Mouse (Mus musculus): Measurements from ENCODE around the gene Ghr. TPM values are rescaled to one million over a fixed set of nuclear protein-coding genes. Genes with fewer than 3 reads are reported as not detected.

The Ghr gene
- polyA plus RNA-seq, 1 experiment from 2014 or later, result 5.9 TPM

DNA sequence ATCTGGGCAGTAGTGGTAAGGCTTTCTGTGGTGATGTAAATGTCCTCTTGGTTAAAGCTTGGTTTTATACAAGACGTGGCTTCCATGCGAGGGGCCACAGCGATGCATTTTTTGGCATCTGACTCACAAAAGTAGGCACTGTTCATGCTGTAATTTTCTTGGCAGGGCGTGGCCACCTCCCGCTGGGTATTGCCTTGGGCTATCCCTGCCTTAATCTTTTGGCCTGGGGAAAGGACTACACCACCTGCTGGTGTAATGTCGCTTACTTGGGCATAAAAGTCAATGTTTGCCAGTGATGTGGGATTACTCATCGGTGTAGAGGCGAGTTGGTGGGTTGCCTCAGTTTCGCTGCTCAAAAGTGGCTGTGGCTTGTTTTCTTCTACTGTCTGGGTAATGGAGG, 263.4 kb downstream of the Ghr start:
- WGBS, result 84% methylated on average over 9 of the region's 9 CpGs
- DNase-seq (ENCODE audit: low spot score), result no peak

DNA sequence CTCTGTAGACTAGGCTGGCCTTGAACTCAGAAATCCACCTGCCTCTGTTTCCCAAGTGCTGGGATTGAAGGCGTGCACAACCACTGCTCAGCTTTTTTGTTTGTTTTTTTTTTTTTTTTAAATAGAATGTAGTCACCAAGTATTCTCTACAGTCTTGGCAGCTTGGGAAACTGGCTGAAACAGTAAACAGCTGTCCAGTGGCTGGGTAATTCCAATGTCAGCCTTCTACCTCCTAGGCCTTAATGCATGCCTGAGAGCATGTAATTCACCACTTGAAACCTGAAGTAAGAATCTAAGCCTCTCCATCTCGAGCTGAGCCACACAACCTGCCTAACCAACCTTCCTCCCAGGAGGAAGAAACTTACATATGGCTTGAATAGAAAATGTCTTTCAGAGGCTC, 266.7 kb downstream of the Ghr start:
- H3K4me3 ChIP-seq (ENCODE audit: low read depth, low read length), result no peak overlapping the region
- no peaks in the 10 kb centered on the region for H3K4me1 ChIP-seq (ENCODE audit: control insufficient read depth, insufficient read depth, low read length)
- no peak for ATAC-seq
- H3K27ac ChIP-seq (ENCODE audit: low read depth, low read length), result no peak overlapping the region
- WGBS, result 84% methylated on average over 2 of the region's 2 CpGs
- no peak overlapping the region for H3K9ac ChIP-seq (ENCODE audit: low read length)
- H3K4me2 ChIP-seq (ENCODE audit: low read length), result no peak overlapping the region
- H3K9me3 ChIP-seq (replicated peaks; ENCODE audit: control insufficient read depth, low read length), result no peaks in the 10 kb centered on the region
- no peaks in the 10 kb centered on the region for H3K27me3 ChIP-seq (replicated peaks; ENCODE audit: control insufficient read depth, insufficient read depth, low read length)
- DNase-seq (ENCODE audit: low spot score), result no peak
- no peaks in the 10 kb centered on the region for H3K36me3 ChIP-seq (ENCODE audit: control insufficient read depth, insufficient read depth, low read length)

More for the DNA sequence above, 263.4 kb downstream of the Ghr start:
- Histone ChIP-seq H3K9me3 (replicated peaks; ENCODE audit: control insufficient read depth, low read length) (no peaks in the 10 kb centered on the region), H3K4me3 (ENCODE audit: low read depth, low read length) (no peak overlapping the region), H3K36me3 (ENCODE audit: control insufficient read depth, insufficient read depth, low read length) (no peaks in the 10 kb centered on the region), H3K9ac (ENCODE audit: low read length) (no peak overlapping the region), H3K27me3 (replicated peaks; ENCODE audit: control insufficient read depth, insufficient read depth, low read length) (no peaks in the 10 kb centered on the region), H3K4me1 (ENCODE audit: control insufficient read depth, insufficient read depth, low read length) (no peaks in the 10 kb centered on the region), H3K27ac (ENCODE audit: low read depth, low read length) (no peak overlapping the region), H3K4me2 (ENCODE audit: low read length) (no peak overlapping the region)
- ATAC-seq, result no peak

DNA sequence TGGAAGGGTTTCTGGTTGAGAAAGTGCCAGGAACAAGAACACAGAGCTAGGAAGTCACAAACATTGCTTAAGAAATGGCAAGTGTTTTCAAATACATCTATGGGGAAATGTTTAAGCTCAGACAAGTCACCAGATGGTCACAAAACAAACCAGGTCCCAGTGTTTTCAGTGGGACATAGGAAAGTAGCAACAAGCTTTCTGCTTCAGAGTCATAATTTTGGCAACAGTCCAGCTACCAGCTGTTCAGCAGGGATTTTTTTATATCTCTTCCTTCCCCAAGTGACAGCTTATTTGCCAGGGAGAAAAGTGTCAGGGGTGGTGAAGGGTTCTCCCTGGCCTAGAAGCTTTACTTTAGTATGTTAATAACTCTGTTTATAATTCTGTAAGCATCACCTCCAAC, 270.4 kb downstream of the Ghr start:
- Histone ChIP-seq H3K4me1 (ENCODE audit: control insufficient read depth, insufficient read depth, low read length) (no peaks in the 10 kb centered on the region), H3K4me2 (ENCODE audit: low read length) (no peak overlapping the region), H3K4me3 (ENCODE audit: low read depth, low read length) (no peak overlapping the region), H3K9ac (ENCODE audit: low read length) (no peak overlapping the region), H3K9me3 (replicated peaks; ENCODE audit: control insufficient read depth, low read length) (no peaks in the 10 kb centered on the region), H3K36me3 (ENCODE audit: control insufficient read depth, insufficient read depth, low read length) (no peaks in the 10 kb centered on the region), H3K27ac (ENCODE audit: low read depth, low read length) (no peak overlapping the region), H3K27me3 (replicated peaks; ENCODE audit: control insufficient read depth, insufficient read depth, low read length) (no peaks in the 10 kb centered on the region)
- ATAC-seq, result no peak
- peak; percentile 48 for DNase-seq (ENCODE audit: low spot score)

DNA sequence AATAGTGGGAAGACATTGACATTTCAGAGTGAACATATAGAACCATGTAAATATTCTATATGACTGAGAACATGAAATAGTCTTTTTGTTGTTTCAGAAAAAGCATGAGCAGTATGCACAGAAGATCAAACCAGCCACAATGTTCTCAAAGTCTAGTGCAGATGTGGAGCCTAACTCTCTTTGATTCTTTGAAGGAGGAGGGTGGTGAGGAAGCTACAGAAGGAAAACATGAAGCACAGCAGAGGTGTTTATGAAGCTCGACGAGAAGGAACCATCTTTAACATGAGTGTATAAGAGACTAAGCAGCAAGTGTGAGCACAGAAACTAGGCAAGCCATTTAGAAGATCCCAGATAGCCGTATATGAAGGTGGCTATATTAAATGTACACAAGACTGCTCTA, 273.4 kb downstream of the Ghr start:
- Histone ChIP-seq H3K36me3 (ENCODE audit: control insufficient read depth, insufficient read depth, low read length) (no peaks in the 10 kb centered on the region), H3K27me3 (replicated peaks; ENCODE audit: control insufficient read depth, insufficient read depth, low read length) (no peaks in the 10 kb centered on the region), H3K4me2 (ENCODE audit: low read length) (no peak overlapping the region), H3K9me3 (replicated peaks; ENCODE audit: control insufficient read depth, low read length) (no peaks in the 10 kb centered on the region), H3K4me1 (ENCODE audit: control insufficient read depth, insufficient read depth, low read length) (no peaks in the 10 kb centered on the region), H3K27ac (ENCODE audit: low read depth, low read length) (no peak overlapping the region), H3K9ac (ENCODE audit: low read length) (no peak overlapping the region), H3K4me3 (ENCODE audit: low read depth, low read length) (no peak overlapping the region)
- WGBS, result 96% methylated on average over 3 of the region's 3 CpGs
- no peak for ATAC-seq
- DNase-seq (ENCODE audit: low spot score), result no peak

DNA sequence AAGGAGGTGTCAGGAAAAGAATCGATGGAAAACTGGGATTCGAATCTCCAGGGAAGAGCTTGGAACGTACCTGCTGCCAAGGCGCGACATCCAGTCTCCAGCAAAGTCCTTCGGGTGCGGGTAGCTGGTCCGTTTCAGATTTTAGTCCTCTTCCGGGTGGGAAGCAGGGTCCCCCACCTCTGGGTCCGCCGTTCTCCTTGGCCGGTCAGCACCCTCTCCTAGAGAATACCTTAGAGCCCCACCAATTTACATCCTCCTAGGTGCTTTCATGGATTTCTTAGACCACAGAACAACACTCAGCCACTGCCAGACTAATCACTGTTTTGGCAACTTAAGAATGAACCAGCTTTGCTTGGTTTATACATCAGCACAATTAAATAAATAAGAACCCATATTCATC, 279.9 kb downstream of the Ghr start, which contains the start of gene Ccdc152:
Ccdc152 (minus strand) TSS at position 101 of the 400 bp plus-strand sequence.
- H3K27ac ChIP-seq (ENCODE audit: low read depth, low read length), result no peak within 1 kb of the TSS
- H3K36me3 ChIP-seq (ENCODE audit: control insufficient read depth, insufficient read depth, low read length), result no peaks in the 10 kb centered on the region
- DNase-seq (ENCODE audit: low spot score) (no peak), ATAC-seq (no peak)
- no peaks in the 10 kb centered on the region for H3K4me1 ChIP-seq (ENCODE audit: control insufficient read depth, insufficient read depth, low read length)
- no peaks in the 10 kb centered on the region for H3K27me3 ChIP-seq (replicated peaks; ENCODE audit: control insufficient read depth, insufficient read depth, low read length)
- H3K9me3 ChIP-seq (replicated peaks; ENCODE audit: control insufficient read depth, low read length), result no peaks in the 10 kb centered on the region
- 90% methylated on average over 12 of the region's 12 CpGs for WGBS
- no peak within 1 kb of the TSS for H3K4me2 ChIP-seq (ENCODE audit: low read length)
- no peak within 1 kb of the TSS for H3K9ac ChIP-seq (ENCODE audit: low read length)
- H3K4me3 ChIP-seq (ENCODE audit: low read depth, low read length), result no peak within 1 kb of the TSS

DNA sequence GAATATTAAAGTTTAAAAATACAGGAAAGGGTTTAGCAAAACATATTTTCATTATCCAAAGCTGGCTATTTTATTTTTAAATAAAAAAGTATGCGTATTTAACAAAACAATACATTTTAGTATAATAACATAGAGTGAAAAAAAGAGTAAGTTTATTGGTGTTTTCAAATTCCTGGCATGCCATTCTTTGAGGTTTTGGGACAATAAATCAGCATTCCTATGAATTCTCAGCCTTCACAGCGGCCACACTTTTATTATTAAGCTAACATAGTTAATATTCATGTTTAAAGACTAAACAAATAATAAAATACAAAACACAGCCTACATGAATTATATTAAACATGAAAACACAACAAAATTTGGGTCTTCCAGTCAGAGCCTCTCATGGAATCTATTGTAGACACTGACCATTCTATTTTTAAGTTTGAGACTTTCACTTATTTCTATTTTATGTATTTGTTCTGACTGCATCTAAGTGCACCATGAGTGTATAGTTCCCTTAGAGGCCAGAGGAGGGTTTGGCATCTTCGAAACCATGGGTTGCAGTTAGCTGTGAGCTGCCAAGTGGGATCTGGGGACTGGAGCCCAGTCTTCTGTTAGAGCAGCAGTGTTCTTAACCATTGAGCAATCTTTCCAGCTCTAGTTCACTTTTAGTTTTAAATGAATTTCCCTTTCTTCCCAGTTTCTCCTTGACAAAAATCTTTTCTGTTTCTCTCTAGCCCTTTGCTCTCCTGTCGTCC, 282.8 kb downstream of the Ghr start:
- no peak overlapping the region for H3K27ac ChIP-seq (ENCODE audit: low read depth, low read length)
- H3K27me3 ChIP-seq (replicated peaks; ENCODE audit: control insufficient read depth, insufficient read depth, low read length), result no peaks in the 10 kb centered on the region
- no peak overlapping the region for H3K9ac ChIP-seq (ENCODE audit: low read length)
- WGBS, result 80% methylated on average over 4 of the region's 4 CpGs
- no peak for DNase-seq (ENCODE audit: low spot score)
- H3K4me1 ChIP-seq (ENCODE audit: control insufficient read depth, insufficient read depth, low read length), result no peaks in the 10 kb centered on the region
- no peak overlapping the region for H3K4me2 ChIP-seq (ENCODE audit: low read length)
- no peak for ATAC-seq
- H3K9me3 ChIP-seq (replicated peaks; ENCODE audit: control insufficient read depth, low read length), result no peaks in the 10 kb centered on the region
- no peaks in the 10 kb centered on the region for H3K36me3 ChIP-seq (ENCODE audit: control insufficient read depth, insufficient read depth, low read length)
- H3K4me3 ChIP-seq (ENCODE audit: low read depth, low read length), result no peak overlapping the region

DNA sequence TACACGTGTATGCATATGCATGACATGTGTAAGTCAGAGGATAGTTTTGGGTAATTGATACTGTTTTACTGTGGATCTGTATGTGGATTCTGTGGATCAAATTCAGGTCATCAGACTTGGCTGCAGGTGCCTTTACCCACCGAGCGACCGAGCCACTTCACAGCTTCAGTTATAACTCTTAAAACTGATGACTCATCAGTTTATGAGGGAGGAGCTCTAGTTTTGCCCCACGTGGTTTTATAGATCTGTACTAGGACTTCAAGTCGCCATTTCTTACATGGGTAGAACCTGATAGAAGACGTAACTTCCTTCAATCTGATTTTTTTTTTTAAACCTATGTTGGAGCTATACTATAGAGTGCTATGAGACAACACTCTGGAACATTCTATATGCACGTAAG, 285.7 kb downstream of the Ghr start:
- WGBS, result 86% methylated on average over 8 of the region's 8 CpGs
- Histone ChIP-seq H3K9ac (ENCODE audit: low read length) (no peak overlapping the region), H3K4me3 (ENCODE audit: low read depth, low read length) (no peak overlapping the region), H3K27me3 (replicated peaks; ENCODE audit: control insufficient read depth, insufficient read depth, low read length) (no peaks in the 10 kb centered on the region), H3K4me1 (ENCODE audit: control insufficient read depth, insufficient read depth, low read length) (no peaks in the 10 kb centered on the region), H3K36me3 (ENCODE audit: control insufficient read depth, insufficient read depth, low read length) (no peaks in the 10 kb centered on the region), H3K27ac (ENCODE audit: low read depth, low read length) (no peak overlapping the region), H3K9me3 (replicated peaks; ENCODE audit: control insufficient read depth, low read length) (no peaks in the 10 kb centered on the region), H3K4me2 (ENCODE audit: low read length) (no peak overlapping the region)
- DNase-seq (ENCODE audit: low spot score) (no peak), ATAC-seq (no peak)

DNA sequence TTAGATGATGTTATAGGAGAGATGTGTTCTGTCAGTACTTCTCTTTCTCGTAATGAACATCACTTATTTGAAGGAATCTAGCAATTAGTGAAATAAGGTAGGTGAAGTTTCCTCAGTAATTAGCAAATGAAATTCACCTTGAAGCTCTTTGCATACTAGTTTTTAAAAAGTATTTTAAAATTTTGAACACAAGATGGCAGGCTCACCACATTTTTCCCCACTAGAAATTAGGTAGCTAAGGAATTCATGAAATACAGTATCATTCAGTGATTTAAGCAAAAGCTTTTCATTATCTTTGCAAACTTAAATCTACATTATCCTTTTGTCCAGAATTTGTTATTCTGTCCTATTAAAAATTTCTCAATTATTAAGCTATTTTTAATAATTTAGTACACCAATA, 287.3 kb downstream of the Ghr start:
- DNase-seq (ENCODE audit: low spot score), result peak; percentile 9
- Histone ChIP-seq H3K9me3 (replicated peaks; ENCODE audit: control insufficient read depth, low read length) (no peaks in the 10 kb centered on the region), H3K36me3 (ENCODE audit: control insufficient read depth, insufficient read depth, low read length) (no peaks in the 10 kb centered on the region), H3K27ac (ENCODE audit: low read depth, low read length) (no peak overlapping the region), H3K9ac (ENCODE audit: low read length) (no peak overlapping the region), H3K27me3 (replicated peaks; ENCODE audit: control insufficient read depth, insufficient read depth, low read length) (no peaks in the 10 kb centered on the region), H3K4me1 (ENCODE audit: control insufficient read depth, insufficient read depth, low read length) (no peaks in the 10 kb centered on the region), H3K4me3 (ENCODE audit: low read depth, low read length) (no peak overlapping the region), H3K4me2 (ENCODE audit: low read length) (no peak overlapping the region)
- no peak for ATAC-seq
- WGBS, result 78% methylated on average over 1 of the region's 1 CpGs

DNA sequence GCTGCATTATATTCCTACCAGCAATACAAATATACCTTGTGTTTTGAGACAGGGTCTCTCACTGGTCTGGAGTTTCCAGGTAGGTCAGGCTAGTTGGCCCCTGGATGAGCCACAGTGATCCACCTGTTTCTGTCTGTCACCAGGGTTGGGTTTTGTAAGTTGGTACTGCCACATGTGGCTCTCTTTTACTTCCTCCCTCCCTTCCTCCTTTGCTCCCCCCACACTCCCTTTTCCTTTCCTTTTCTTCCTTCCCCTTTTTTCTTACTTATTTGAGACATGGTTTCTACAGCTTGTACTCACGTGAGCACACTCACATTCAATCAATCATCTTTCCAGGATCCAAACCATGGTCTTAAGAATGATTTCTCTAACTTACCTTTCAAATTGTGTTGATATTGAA, 289.8 kb downstream of the Ghr start:
- Histone ChIP-seq H3K9me3 (replicated peaks; ENCODE audit: control insufficient read depth, low read length) (no peaks in the 10 kb centered on the region), H3K27me3 (replicated peaks; ENCODE audit: control insufficient read depth, insufficient read depth, low read length) (no peaks in the 10 kb centered on the region), H3K4me1 (ENCODE audit: control insufficient read depth, insufficient read depth, low read length) (no peaks in the 10 kb centered on the region), H3K27ac (ENCODE audit: low read depth, low read length) (no peak overlapping the region), H3K4me2 (ENCODE audit: low read length) (no peak overlapping the region), H3K36me3 (ENCODE audit: control insufficient read depth, insufficient read depth, low read length) (no peaks in the 10 kb centered on the region), H3K4me3 (ENCODE audit: low read depth, low read length) (no peak overlapping the region), H3K9ac (ENCODE audit: low read length) (no peak overlapping the region)
- 50% methylated on average over 1 of the region's 1 CpGs for WGBS
- DNase-seq (ENCODE audit: low spot score) (no peak), ATAC-seq (no peak)

Data from forebrain, embryonic 14.5 days (tissue).